Mouse (Mus musculus) c-Kit-negative CD71-positive TER-119-positive erythroid progenitor cells, embryonic 14.5 days (primary cell): Measurements from ENCODE around the gene Plaur.
A peak's percentile ranks its signal among the peaks of the same experiment; 100 is the strongest.
"Not testable (repeated sequence)": the region's sequence is repeated elsewhere in the genome, so short reads cannot be mapped to it uniquely, and the experiment has no call there.

Experiments
- DNase-seq: peaks from one replicate; pipeline ENCODE4 v3.0.0-alpha.2; 2013; ENCODE audit warnings: low read depth, low spot score

Plaur gene

GRCm38 (mm10) chr7:24506838-24507725, 44.8 kb downstream of the Plaur start, which contains the start of gene Zfp428:
Gene Zfp428, plus strand, starts transcription at chr7:24507006.
- peak; percentile 47 for DNase-seq

GRCm38 (mm10) chr7:24507726-24508114, 45.4 kb downstream of the Plaur start:
- no peak for DNase-seq

DNA sequence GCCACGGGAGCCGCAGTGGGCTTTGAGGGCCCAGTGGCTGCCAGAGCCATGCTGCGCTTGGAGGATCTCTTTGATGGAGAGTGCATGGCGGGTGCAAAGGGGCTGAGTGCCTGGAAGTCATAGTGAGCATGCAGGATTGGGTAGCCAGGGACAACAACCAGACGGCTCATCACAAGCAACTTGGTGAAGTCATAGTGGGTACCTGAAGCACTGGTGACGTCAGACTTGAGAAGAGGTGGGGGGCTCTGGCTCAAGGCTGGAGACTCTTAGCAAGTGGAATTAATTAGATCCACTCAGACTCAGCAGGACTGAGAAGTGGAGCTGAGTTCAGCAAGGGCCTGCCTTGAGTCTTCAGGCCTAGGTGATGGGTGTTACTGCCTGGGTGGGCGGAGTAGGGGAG, 50.1 kb downstream of the Plaur start, which contains the start of gene AC161166.1:
TSS of gene AC161166.1 (minus strand) at position 101 of the 400 bp plus-strand sequence.
- DNase-seq, result no peak

DNA sequence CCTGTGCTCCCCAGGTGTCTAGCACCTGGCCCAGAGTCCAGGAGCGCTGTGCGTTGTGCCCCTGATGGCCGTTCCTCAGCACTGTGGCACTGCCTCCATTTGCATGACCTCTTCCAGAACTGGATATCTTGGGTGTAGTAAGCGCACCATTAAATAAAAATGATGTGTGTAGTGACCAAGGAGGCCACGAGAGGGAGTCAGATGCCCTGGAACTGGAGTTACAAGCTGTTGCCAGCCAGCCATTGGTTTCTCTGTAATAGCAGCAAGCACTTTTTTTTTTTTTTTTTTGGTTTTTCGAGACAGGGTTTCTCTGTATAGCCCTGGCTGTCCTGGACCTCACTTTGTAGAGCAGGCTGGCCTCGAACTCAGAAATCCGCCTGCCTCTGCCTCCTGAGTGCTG, 54.0 kb downstream of the Plaur start:
- DNase-seq, result not testable (repeated sequence)

DNA sequence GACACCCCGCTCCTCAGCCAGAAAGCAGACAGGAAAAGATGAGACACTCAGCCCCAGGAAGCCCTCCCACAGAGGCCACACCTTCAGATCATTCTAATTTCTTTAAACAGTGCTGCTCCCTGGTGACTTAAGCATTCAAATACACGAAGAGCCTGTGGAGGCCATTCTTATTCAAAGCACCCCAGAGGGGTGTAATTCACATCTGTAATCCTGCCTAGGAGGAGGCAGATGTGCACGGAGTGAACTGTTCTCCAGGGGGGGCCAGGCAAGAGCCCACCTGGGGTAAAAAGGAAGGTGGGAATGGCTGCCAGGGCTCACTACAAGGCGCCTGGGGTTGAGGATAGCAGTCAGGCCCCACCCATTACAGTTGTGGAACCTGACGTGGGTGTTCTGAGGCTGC, 54.8 kb downstream of the Plaur start:
- no peak for DNase-seq

GRCm38 (mm10) chr7:24517654-24518053, 55.4 kb downstream of the Plaur start:
- no peak for DNase-seq

- no peak for DNase-seq
Observed at GRCm38 (mm10) chr7:24519130-24519529, 56.8 kb downstream of the Plaur start.

- not testable (repeated sequence) for DNase-seq
Observed at GRCm38 (mm10) chr7:24520054-24520453, 57.8 kb downstream of the Plaur start.

- no peak for DNase-seq
Observed at GRCm38 (mm10) chr7:24522805-24523204, 60.5 kb downstream of the Plaur start.

GRCm38 (mm10) chr7:24523723-24524122, 61.4 kb downstream of the Plaur start:
- no peak for DNase-seq

DNA sequence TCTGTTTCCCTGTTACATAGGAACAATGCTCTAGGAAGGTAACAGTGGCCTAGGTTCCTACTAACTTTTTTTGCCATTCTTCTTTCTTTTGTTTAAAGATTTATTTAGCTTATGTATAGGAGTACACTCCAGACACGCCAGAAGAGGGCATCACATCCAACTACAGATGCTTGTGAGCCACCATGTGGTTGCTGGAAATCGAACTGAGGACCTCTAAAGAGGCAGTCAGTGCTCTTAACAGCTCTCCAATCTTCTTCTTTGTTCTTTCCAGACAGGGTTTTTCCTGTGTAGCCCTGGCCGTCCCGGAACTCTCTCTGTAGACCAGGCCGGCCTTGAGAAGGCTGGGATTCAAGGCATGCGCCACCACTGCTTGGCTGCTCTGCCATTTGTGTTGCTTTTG, 62.7 kb downstream of the Plaur start:
- DNase-seq, result no peak
